Mouse (Mus musculus): ENCODE data around the gene Fgf15.

DNA sequence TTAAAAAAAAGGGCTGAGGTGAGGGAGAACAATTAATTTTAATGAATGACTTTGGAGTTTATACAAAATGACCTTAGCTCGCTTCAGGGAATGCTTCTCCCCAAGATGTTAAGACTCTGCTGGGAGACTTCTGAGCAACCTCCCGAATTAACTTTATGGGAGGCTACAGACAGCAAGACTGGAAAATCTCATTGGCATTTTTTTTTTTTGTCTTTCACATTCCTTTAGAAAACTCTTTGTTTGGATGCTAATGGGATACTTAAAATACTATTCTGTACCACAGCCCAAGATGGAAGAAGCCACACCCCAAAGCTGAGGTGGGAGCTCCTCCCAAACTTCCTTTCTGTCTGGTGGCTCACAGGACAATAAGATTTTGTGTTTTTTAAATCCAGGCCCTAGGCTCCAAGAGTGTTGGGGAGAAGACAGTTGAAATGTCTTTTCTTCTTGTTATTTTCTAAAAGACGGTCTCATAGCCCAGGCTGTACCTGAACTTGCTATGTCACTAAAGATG, 32.1 kb upstream of the Fgf15 start:
- TF ChIP-seq CTCF (IDR thresholded peaks at IDR 0.05; ENCODE audit: extremely low read depth, insufficient read depth, insufficient read length, insufficient replicate concordance) (no peak), POLR2A (IDR thresholded peaks at IDR 0.05; ENCODE audit: low read depth, low read length) (no peak)
